Mouse (Mus musculus): ENCODE results near the gene Plekhb2. TPM values are rescaled to one million over a fixed set of nuclear protein-coding genes. Genes with fewer than 3 reads are reported as not detected.

Gene Plekhb2
- total RNA-seq (2023): 29.7 TPM

GRCm38 (mm10) chr1:34849745-34850342, at the start of gene Plekhb2:
Gene Plekhb2, plus strand, starts transcription at chr1:34849976.

GRCm38 (mm10) chr1:34842887-34843618, 6.7 kb upstream of the Plekhb2 start, which contains the start of gene Fam168b:
Gene Fam168b, minus strand, starts transcription at chr1:34843065.

Other genes with a start within 250 kb of the Plekhb2 start
- gene Fam168b, start 6.9 kb upstream of the Plekhb2 start, total RNA-seq (2023): 169 TPM

All from CD8-positive naive resting alpha-beta T cell, adult 57 days (primary cell).